Mouse (Mus musculus) testis, postnatal 14 days (tissue): Measurements from ENCODE around the gene Kcnj3.
"Not testable (repeated sequence)": the region's sequence is repeated elsewhere in the genome, so short reads cannot be mapped to it uniquely, and the experiment has no call there.

Experiments used
- DNase-seq: peaks from one replicate; pipeline ENCODE4 v3.0.0; 2021; ENCODE audit warnings: low spot score

Gene Kcnj3

GRCm38 (mm10) chr2:55435721-55436260, at the start of gene Kcnj3:
Gene Kcnj3 (plus strand): TSS chr2:55435970.
- DNase-seq, result no peak

- no peak for DNase-seq
These were observed 45.3 kb upstream of the Kcnj3 start for GRCm38 (mm10) chr2:55390330-55390989.

GRCm38 (mm10) chr2:55405307-55405706, 30.5 kb upstream of the Kcnj3 start:
- DNase-seq, result no peak

- no peak for DNase-seq
These were observed 8.1 kb upstream of the Kcnj3 start for GRCm38 (mm10) chr2:55427633-55428032.

- peak; percentile 5 for DNase-seq
These were observed 3.7 kb upstream of the Kcnj3 start for GRCm38 (mm10) chr2:55432104-55432503.

- DNase-seq, result peak; percentile 7
These were observed 664 bp downstream of the Kcnj3 start for GRCm38 (mm10) chr2:55436261-55437006.

- peak; percentile 3 for DNase-seq
These were observed 1.5 kb downstream of the Kcnj3 start for GRCm38 (mm10) chr2:55437007-55437949.

GRCm38 (mm10) chr2:55437977-55438376, 2.2 kb downstream of the Kcnj3 start:
- no peak for DNase-seq

GRCm38 (mm10) chr2:55439211-55439610, 3.4 kb downstream of the Kcnj3 start:
- no peak for DNase-seq

- no peak for DNase-seq
These were observed 6.2 kb downstream of the Kcnj3 start for GRCm38 (mm10) chr2:55442006-55442405.

- DNase-seq, result no peak
These were observed 11.5 kb downstream of the Kcnj3 start for GRCm38 (mm10) chr2:55447298-55447697.

- no peak for DNase-seq
These were observed 15.0 kb downstream of the Kcnj3 start for GRCm38 (mm10) chr2:55450774-55451173.

GRCm38 (mm10) chr2:55459195-55459594, 23.4 kb downstream of the Kcnj3 start:
- DNase-seq, result no peak

- DNase-seq, result no peak
These were observed 33.4 kb downstream of the Kcnj3 start for GRCm38 (mm10) chr2:55469141-55469540.

GRCm38 (mm10) chr2:55470006-55470405, 34.2 kb downstream of the Kcnj3 start:
- DNase-seq, result no peak

GRCm38 (mm10) chr2:55479511-55479910, 43.7 kb downstream of the Kcnj3 start:
- DNase-seq, result no peak

- DNase-seq, result no peak
These were observed 44.3 kb downstream of the Kcnj3 start for GRCm38 (mm10) chr2:55479933-55480601.

GRCm38 (mm10) chr2:55480602-55480965, 44.8 kb downstream of the Kcnj3 start:
- DNase-seq, result no peak

GRCm38 (mm10) chr2:55485500-55486129, 49.8 kb downstream of the Kcnj3 start:
- not testable (repeated sequence) for DNase-seq

- DNase-seq, result no peak
These were observed 67.8 kb downstream of the Kcnj3 start for GRCm38 (mm10) chr2:55503390-55504176.
